Mouse (Mus musculus): Measurements from ENCODE around the gene Prrg1. TPM values are rescaled to one million over a fixed set of nuclear protein-coding genes. Genes with fewer than 3 reads are reported as not detected.

Gene Prrg1
- polyA plus RNA-seq, 1 experiment = 6.5 TPM

DNA sequence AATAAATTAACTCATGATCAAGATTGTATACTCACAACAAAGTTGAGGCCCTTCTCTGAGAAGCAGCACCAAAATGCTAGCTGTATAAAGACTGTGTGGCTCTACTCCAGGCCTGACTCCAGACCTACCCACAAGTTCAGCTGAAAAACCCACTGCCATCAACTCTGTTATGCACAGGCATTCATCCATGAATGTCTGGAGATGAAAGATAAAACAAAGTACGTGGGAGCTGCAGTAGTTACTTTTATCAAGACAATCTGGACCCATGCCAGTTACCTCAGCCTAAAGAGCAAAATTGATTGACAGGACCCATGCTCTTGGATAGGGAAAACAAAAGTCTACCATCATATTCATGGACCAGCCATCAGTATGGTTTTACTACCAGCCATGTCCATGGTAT is 31.0 kb downstream of the Prrg1 start:
- no peak for TF ChIP-seq POLR2A (IDR thresholded peaks at IDR 0.05; ENCODE audit: control insufficient read depth, extremely low read depth, insufficient read depth, low read length, poor library complexity)
- H3K36me3 ChIP-seq (ENCODE audit: control insufficient read depth, insufficient read depth, low read length) = no peaks in the 10 kb centered on the region
- H3K4me3 ChIP-seq (ENCODE audit: control insufficient read depth, insufficient read depth, low read length) = no peak overlapping the region
- no peak for DNase-seq
- H3K4me1 ChIP-seq (replicated peaks; ENCODE audit: control insufficient read depth, insufficient read depth, low read length) = no peaks in the 10 kb centered on the region
- H3K27me3 ChIP-seq (ENCODE audit: control insufficient read depth, insufficient read depth, low read length) = no peaks in the 10 kb centered on the region
- no peak overlapping the region for H3K27ac ChIP-seq (ENCODE audit: control insufficient read depth, insufficient read depth, low read length)
- 20% methylated on average over 1 of the region's 1 CpGs for WGBS

DNA sequence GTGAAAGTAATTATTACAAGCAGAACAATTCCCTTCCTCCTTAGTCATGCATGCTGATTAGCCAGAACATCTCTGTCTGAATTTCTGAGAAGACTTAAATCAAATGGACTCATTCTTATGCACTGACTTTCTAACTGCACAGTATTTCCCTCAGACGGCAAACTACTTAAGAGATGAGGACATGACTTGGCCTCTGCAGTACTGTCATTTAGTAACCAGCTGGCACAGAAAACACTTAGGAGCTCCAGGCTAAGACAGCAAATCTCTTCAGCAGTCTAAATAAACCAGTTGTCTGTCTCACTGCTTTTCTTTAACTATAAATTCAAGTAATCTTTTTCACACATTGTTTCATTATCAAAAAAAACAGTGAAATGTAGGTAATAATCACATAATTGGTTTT is 36.0 kb downstream of the Prrg1 start:
- H3K27ac ChIP-seq (ENCODE audit: control insufficient read depth, insufficient read depth, low read length) = no peak overlapping the region
- H3K4me3 ChIP-seq (ENCODE audit: control insufficient read depth, insufficient read depth, low read length) = no peak overlapping the region
- 94% methylated on average over 1 of the region's 1 CpGs for WGBS
- TF ChIP-seq CTCF (IDR thresholded peaks at IDR 0.05; ENCODE audit: borderline replicate concordance, control insufficient read depth, extremely low read depth, insufficient read depth, low read length, poor library complexity) (no peak), POLR2A (IDR thresholded peaks at IDR 0.05; ENCODE audit: control insufficient read depth, extremely low read depth, insufficient read depth, low read length, poor library complexity) (no peak)
- H3K4me1 ChIP-seq (replicated peaks; ENCODE audit: control insufficient read depth, insufficient read depth, low read length) = no peaks in the 10 kb centered on the region
- no peaks in the 10 kb centered on the region for H3K27me3 ChIP-seq (ENCODE audit: control insufficient read depth, insufficient read depth, low read length)
- H3K36me3 ChIP-seq (ENCODE audit: control insufficient read depth, insufficient read depth, low read length) = no peaks in the 10 kb centered on the region
- no peak for DNase-seq

DNA sequence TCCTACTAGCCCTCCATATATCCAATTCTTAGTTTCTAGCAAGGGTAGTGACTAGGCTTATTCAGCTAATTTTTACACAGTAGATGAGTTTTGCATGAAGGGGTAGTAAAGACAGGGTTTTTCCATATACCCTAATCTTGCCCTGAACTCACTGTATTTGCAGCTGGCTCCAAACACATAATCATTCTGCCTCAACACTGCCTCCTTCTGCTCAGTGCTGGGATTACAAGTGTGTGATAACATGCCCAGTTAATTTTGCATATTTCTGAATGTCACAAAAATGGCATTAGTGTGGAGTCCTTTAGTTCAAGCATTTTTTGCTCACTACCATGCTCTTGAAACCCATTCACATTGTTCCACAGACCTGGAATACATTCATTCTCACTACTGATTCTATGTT is 44.0 kb downstream of the Prrg1 start:
- no peak for TF ChIP-seq CTCF (IDR thresholded peaks at IDR 0.05; ENCODE audit: borderline replicate concordance, control insufficient read depth, extremely low read depth, insufficient read depth, low read length, poor library complexity)
- no peak for TF ChIP-seq POLR2A (IDR thresholded peaks at IDR 0.05; ENCODE audit: control insufficient read depth, extremely low read depth, insufficient read depth, low read length, poor library complexity)
- Histone ChIP-seq H3K27me3 (ENCODE audit: control insufficient read depth, insufficient read depth, low read length) (no peaks in the 10 kb centered on the region), H3K4me1 (replicated peaks; ENCODE audit: control insufficient read depth, insufficient read depth, low read length) (no peaks in the 10 kb centered on the region), H3K27ac (ENCODE audit: control insufficient read depth, insufficient read depth, low read length) (no peak overlapping the region), H3K4me3 (ENCODE audit: control insufficient read depth, insufficient read depth, low read length) (no peak overlapping the region), H3K36me3 (ENCODE audit: control insufficient read depth, insufficient read depth, low read length) (no peaks in the 10 kb centered on the region)
- peak; percentile 25 for DNase-seq

DNA sequence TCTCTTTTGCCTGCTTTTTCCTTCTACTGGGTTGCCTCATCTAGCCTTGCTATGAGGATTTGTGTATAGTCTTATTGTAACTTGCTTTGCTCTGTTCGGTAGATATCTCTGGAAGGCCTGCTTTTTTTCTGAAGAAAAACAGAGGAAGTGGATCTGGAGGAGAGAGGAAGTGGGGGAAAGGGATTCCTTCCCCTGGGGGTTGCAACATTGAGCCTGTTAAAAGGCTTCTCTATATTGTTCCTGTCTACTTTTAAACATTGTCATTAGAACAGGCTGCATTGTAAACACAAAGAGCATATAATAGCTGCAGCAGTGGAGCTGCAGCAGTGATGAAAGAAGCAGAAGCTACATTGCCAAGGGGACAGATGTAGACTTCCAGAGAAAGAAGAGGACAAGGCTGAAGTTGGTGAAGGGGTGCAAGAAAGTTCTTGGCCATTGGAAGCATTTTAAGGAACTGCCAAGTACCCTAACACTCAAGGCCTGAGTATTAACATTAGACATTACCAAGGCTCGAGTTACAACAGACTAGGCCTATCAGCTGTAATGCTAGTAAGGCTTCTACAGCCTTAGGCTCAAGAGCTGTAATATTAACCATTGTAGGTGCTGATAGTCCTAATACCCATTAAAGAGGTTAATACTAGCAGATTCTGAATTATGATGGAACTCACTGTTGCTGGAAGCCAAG is 44.9 kb downstream of the Prrg1 start:
- Histone ChIP-seq H3K4me1 (replicated peaks; ENCODE audit: control insufficient read depth, insufficient read depth, low read length) (no peaks in the 10 kb centered on the region), H3K27ac (ENCODE audit: control insufficient read depth, insufficient read depth, low read length) (no peak overlapping the region), H3K36me3 (ENCODE audit: control insufficient read depth, insufficient read depth, low read length) (no peaks in the 10 kb centered on the region), H3K27me3 (ENCODE audit: control insufficient read depth, insufficient read depth, low read length) (no peaks in the 10 kb centered on the region), H3K4me3 (ENCODE audit: control insufficient read depth, insufficient read depth, low read length) (no peak overlapping the region)
- TF ChIP-seq CTCF (IDR thresholded peaks at IDR 0.05; ENCODE audit: borderline replicate concordance, control insufficient read depth, extremely low read depth, insufficient read depth, low read length, poor library complexity) = no peak
- no peak for TF ChIP-seq POLR2A (IDR thresholded peaks at IDR 0.05; ENCODE audit: control insufficient read depth, extremely low read depth, insufficient read depth, low read length, poor library complexity)
- 75% methylated on average over 2 of the region's 2 CpGs for WGBS
- no peak for DNase-seq

DNA sequence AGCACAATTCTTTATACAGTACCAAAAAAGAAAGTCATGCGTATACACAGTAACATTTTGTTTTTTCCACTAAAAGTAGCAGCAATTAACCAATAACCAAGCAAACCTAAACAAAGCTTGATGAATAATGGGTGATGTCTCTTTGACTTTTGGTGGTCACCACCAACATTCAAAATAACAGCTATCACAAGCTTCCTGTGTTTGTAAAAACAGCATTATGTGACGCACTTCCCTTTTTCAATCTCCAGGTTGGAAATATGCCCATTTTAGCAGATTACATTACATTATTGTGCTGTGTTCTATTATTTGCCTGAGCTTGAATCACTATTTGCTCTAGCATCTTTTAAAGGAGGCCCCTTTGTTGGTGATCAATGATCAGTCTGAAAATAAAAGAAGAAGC is 65.4 kb downstream of the Prrg1 start:
- TF ChIP-seq CTCF (IDR thresholded peaks at IDR 0.05; ENCODE audit: borderline replicate concordance, control insufficient read depth, extremely low read depth, insufficient read depth, low read length, poor library complexity) (no peak), POLR2A (IDR thresholded peaks at IDR 0.05; ENCODE audit: control insufficient read depth, extremely low read depth, insufficient read depth, low read length, poor library complexity) (no peak)
- Histone ChIP-seq H3K4me1 (replicated peaks; ENCODE audit: control insufficient read depth, insufficient read depth, low read length) (no peaks in the 10 kb centered on the region), H3K27me3 (ENCODE audit: control insufficient read depth, insufficient read depth, low read length) (no peaks in the 10 kb centered on the region), H3K27ac (ENCODE audit: control insufficient read depth, insufficient read depth, low read length) (no peak overlapping the region), H3K4me3 (ENCODE audit: control insufficient read depth, insufficient read depth, low read length) (no peak overlapping the region), H3K36me3 (ENCODE audit: control insufficient read depth, insufficient read depth, low read length) (no peaks in the 10 kb centered on the region)
- DNase-seq = no peak
- WGBS = 97% methylated on average over 2 of the region's 2 CpGs

DNA sequence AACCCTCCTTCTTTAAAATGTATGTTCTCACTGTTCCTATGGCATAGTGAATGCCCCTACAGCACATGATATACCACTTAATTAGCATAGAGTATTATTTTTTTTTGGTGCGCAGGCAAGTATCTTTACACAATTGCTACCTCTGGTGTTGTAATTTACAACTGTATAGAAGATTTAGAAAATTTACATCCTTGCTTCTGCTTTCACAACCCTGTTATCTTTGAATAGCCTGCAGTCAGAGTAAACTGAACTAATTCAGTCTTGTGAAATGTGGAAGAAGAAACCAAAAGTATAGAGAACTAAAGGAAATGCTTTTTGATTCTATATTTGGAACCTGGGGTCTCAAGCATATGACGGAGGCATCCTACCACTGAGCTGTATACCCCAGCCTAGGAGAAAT is 100.7 kb downstream of the Prrg1 start:
- Histone ChIP-seq H3K4me1 (replicated peaks; ENCODE audit: control insufficient read depth, insufficient read depth, low read length) (no peaks in the 10 kb centered on the region), H3K27ac (ENCODE audit: control insufficient read depth, insufficient read depth, low read length) (no peak overlapping the region), H3K4me3 (ENCODE audit: control insufficient read depth, insufficient read depth, low read length) (no peak overlapping the region), H3K36me3 (ENCODE audit: control insufficient read depth, insufficient read depth, low read length) (no peaks in the 10 kb centered on the region), H3K27me3 (ENCODE audit: control insufficient read depth, insufficient read depth, low read length) (no peaks in the 10 kb centered on the region)
- 63% methylated on average over 2 of the region's 2 CpGs for WGBS
- TF ChIP-seq CTCF (IDR thresholded peaks at IDR 0.05; ENCODE audit: borderline replicate concordance, control insufficient read depth, extremely low read depth, insufficient read depth, low read length, poor library complexity) (no peak), POLR2A (IDR thresholded peaks at IDR 0.05; ENCODE audit: control insufficient read depth, extremely low read depth, insufficient read depth, low read length, poor library complexity) (no peak)
- no peak for DNase-seq

DNA sequence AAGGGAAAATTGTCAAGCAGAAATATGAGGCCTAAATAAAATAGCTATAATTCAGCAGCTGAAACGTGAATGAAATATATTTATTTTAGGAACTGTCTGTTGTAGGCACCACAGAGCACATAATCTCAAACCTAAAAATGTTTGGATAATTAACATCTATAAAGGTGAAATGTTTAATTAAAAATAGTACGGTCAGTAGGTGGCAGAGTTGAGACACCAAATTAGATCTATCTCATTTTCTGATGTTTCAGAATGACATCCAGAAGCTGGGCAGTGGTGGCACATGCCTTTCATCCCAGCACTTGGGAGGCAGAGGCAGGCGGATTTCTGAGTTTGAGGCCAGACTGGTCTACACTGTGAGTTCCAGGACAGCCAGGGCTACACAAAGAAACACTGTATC is 104.0 kb downstream of the Prrg1 start:
- no peak overlapping the region for H3K27ac ChIP-seq (ENCODE audit: control insufficient read depth, insufficient read depth, low read length)
- H3K4me3 ChIP-seq (ENCODE audit: control insufficient read depth, insufficient read depth, low read length) = no peak overlapping the region
- no peaks in the 10 kb centered on the region for H3K36me3 ChIP-seq (ENCODE audit: control insufficient read depth, insufficient read depth, low read length)
- TF ChIP-seq CTCF (IDR thresholded peaks at IDR 0.05; ENCODE audit: borderline replicate concordance, control insufficient read depth, extremely low read depth, insufficient read depth, low read length, poor library complexity) (no peak), POLR2A (IDR thresholded peaks at IDR 0.05; ENCODE audit: control insufficient read depth, extremely low read depth, insufficient read depth, low read length, poor library complexity) (no peak)
- no peaks in the 10 kb centered on the region for H3K27me3 ChIP-seq (ENCODE audit: control insufficient read depth, insufficient read depth, low read length)
- WGBS = 67% methylated on average over 3 of the region's 3 CpGs
- H3K4me1 ChIP-seq (replicated peaks; ENCODE audit: control insufficient read depth, insufficient read depth, low read length) = no peaks in the 10 kb centered on the region
- no peak for DNase-seq

Measured in thymus, adult 2 months (tissue).